Mouse (Mus musculus) CH12F3 (cell line): ENCODE results near the gene Gm11020.
"Not testable (repeated sequence)": the region's sequence is repeated elsewhere in the genome, so short reads cannot be mapped to it uniquely, and the experiment has no call there.

ENCODE experiments used
- in situ Hi-C: fragments of 300-500 bp; cut with MboI; formaldehyde crosslinking; loops from 2 replicates; pipeline ENCODE4 v1.14.3; 2020; ENCODE audit warnings: low sequenced_read_pairs

The Gm11020 gene

GRCm38 (mm10) chr8:104321267-104321666 is at the start of gene Gm11020:
TSS of gene Gm11020 (plus strand) at chr8:104321567.
- in situ Hi-C loops = not testable (repeated sequence)

- in situ Hi-C loops = not testable (repeated sequence)
These were observed 28.3 kb upstream of the Gm11020 start, which contains the start of gene Cmtm2a for GRCm38 (mm10) chr8:104293081-104293480. TSS of gene Cmtm2a (minus strand) at chr8:104293181.

GRCm38 (mm10) chr8:104294396-104294795 is 27.0 kb upstream of the Gm11020 start:
- in situ Hi-C loops = no loop called here

GRCm38 (mm10) chr8:104301577-104301976 is 19.8 kb upstream of the Gm11020 start:
- in situ Hi-C loops = not testable (repeated sequence)

GRCm38 (mm10) chr8:104302536-104302935 is 18.8 kb upstream of the Gm11020 start:
- in situ Hi-C loops = not testable (repeated sequence)

GRCm38 (mm10) chr8:104304962-104305361 is 16.4 kb upstream of the Gm11020 start:
- in situ Hi-C loops = no loop called here

- in situ Hi-C loops = not testable (repeated sequence)
These were observed 13.0 kb upstream of the Gm11020 start for GRCm38 (mm10) chr8:104308341-104308740.

GRCm38 (mm10) chr8:104309441-104310155 is 11.8 kb upstream of the Gm11020 start, which contains the start of the genes Gm45711 and Cmtm1:
TSS of gene Gm45711 (minus strand) at chr8:104310081.
TSS of gene Cmtm1 (minus strand) at chr8:104310145.
- in situ Hi-C loops = not testable (repeated sequence)

- in situ Hi-C loops = not testable (repeated sequence)
These were observed 9.3 kb upstream of the Gm11020 start for GRCm38 (mm10) chr8:104312023-104312422.

- in situ Hi-C loops = no loop called here
These were observed 8.1 kb upstream of the Gm11020 start for GRCm38 (mm10) chr8:104313311-104313710.

GRCm38 (mm10) chr8:104321930-104322329 is 563 bp downstream of the Gm11020 start, which contains the start of gene Cmtm2b:
TSS of gene Cmtm2b (plus strand) at chr8:104322230.
- in situ Hi-C loops = not testable (repeated sequence)

- in situ Hi-C loops = no loop called here
These were observed 11.6 kb downstream of the Gm11020 start for GRCm38 (mm10) chr8:104332665-104333631.

- in situ Hi-C loops = no loop called here
These were observed 12.4 kb downstream of the Gm11020 start for GRCm38 (mm10) chr8:104333786-104334185.

GRCm38 (mm10) chr8:104334196-104334595 is 12.8 kb downstream of the Gm11020 start:
- in situ Hi-C loops = no loop called here

GRCm38 (mm10) chr8:104336806-104337205 is 15.4 kb downstream of the Gm11020 start:
- in situ Hi-C loops = no loop called here

GRCm38 (mm10) chr8:104337890-104338289 is 16.5 kb downstream of the Gm11020 start:
- in situ Hi-C loops = no loop called here

GRCm38 (mm10) chr8:104339229-104339982 is 18.0 kb downstream of the Gm11020 start, which contains the start of gene Cmtm3:
TSS of gene Cmtm3 (plus strand) at chr8:104339410.
- in situ Hi-C loops = no loop called here

GRCm38 (mm10) chr8:104339983-104340232 is 18.5 kb downstream of the Gm11020 start:
- in situ Hi-C loops = no loop called here

- in situ Hi-C loops = no loop called here
These were observed 19.1 kb downstream of the Gm11020 start for GRCm38 (mm10) chr8:104340233-104341105.

GRCm38 (mm10) chr8:104341106-104341561 is 19.8 kb downstream of the Gm11020 start:
- in situ Hi-C loops = no loop called here
